Mouse (Mus musculus): ENCODE measurements at regions not wholly inside any gene's neighbourhood (a gene's known extent, or its start where the extent isn't known, plus 50 kb on each side); places are given as distances from the start of the nearest gene placed in this dataset.

GRCm38 (mm10) chr10:98684195-98684594, 230.0 kb upstream of the Atp2b1 start:
- TF ChIP-seq CTCF (IDR thresholded peaks at IDR 0.05; ENCODE audit: low read depth) = no peak
- 0 out of 2 replicates have a peak, but pooled peaks have one; percentile 18 for TF ChIP-seq EP300 (IDR thresholded peaks at IDR 0.05; ENCODE audit: low read depth)

Measured in liver, postnatal 0 days (tissue).